Mouse (Mus musculus) mesoderm, embryonic 11.5 days (tissue): ENCODE data around the gene Phc2.
"Not testable (repeated sequence)": the region's sequence is repeated elsewhere in the genome, so short reads cannot be mapped to it uniquely, and the experiment has no call there.

Source experiments
- DNase-seq: peaks from one replicate; pipeline ENCODE4 v3.0.0-alpha.2; 2012; ENCODE audit warnings: low read depth, low spot score

Phc2 gene

DNA sequence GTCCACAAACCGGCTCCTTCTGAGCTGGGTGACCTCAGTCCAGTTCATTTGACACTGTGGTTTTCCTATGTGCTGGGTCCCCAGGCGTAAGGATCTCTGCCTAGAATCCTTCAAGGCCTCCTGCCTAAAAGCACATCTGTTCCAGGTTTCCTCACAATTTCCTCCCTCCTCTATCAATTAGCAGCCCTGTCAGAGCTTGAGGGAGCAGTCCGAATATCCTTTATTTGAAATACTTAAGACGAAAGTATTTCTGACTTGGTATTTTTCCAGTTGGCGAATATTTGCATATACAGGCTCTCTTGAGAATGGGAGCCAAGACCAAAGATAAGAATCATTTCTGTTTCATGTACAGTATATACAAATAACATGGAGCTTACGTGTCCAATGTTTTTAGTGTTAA, 8.6 kb upstream of the Phc2 start:
- DNase-seq: no peak

DNA sequence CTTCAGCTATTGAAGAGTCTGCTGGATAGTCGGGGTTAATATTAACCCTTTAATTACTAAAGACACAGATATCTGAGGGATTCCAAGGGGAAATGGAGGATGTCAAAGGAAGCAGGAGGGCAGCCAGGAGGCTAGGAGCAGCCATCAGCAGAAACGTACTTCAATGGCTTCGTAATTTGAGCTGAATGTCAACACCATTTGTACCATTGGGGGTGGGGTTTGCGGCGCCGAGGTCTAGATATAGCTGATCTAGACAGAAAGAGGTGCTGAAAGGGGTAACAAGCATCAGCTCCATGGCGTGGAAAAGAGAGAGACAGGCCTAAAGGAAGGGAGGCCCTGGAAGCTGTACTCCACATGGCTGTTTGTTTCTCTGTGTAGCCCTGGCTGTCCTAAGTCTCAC, 7.7 kb upstream of the Phc2 start:
- no peak for DNase-seq

DNA sequence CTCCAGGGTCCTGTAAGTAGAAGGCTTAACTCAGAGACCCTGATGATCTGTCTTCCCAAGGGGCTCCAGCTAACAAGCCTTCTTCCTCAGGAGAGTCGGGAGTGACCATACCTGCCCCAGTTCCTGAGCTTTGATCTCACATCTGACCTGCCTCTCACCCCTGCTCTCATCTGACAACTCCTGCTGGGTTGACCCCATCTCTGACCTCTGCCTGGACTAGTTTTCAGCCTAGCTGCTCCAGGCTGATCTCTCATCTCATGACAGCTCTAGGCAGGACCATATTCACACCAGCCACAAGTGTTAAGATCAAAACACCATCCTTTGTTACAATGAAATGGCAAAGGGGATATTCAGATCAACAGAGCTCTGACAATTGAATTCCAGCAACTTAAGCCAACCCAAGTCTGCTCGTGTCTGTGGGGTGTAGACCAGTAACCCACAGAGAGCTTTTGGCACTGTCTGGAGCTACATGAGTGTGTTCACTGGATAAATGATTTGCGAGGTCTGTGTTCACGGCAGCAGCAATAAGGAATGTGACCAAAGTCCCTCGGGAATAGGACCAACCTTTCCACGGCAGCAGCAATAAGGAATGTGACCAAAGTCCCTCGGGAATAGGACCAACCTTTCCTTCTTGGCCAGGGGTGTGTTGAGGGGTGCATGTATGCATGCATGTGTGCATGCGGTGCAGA, 5.8 kb upstream of the Phc2 start:
- DNase-seq: no peak

DNA sequence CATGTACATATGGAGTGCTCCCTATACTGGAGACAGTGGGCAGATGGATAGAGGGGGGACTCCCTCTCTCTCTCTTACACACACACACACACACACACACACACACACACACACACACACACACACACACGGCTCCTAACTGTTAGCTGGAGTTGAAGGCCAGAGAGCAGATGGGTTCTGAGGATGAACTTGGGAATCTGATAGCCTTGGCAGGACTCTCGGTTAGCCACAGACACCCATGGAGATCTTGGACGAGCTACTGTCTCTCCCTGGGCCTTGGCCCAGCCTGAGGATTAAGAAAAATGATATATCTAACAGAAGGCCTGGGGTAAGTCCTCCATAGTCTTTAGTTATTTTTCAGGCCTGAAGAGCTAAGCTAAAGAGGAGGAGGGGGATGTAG, 3.0 kb upstream of the Phc2 start:
- no peak for DNase-seq

DNA sequence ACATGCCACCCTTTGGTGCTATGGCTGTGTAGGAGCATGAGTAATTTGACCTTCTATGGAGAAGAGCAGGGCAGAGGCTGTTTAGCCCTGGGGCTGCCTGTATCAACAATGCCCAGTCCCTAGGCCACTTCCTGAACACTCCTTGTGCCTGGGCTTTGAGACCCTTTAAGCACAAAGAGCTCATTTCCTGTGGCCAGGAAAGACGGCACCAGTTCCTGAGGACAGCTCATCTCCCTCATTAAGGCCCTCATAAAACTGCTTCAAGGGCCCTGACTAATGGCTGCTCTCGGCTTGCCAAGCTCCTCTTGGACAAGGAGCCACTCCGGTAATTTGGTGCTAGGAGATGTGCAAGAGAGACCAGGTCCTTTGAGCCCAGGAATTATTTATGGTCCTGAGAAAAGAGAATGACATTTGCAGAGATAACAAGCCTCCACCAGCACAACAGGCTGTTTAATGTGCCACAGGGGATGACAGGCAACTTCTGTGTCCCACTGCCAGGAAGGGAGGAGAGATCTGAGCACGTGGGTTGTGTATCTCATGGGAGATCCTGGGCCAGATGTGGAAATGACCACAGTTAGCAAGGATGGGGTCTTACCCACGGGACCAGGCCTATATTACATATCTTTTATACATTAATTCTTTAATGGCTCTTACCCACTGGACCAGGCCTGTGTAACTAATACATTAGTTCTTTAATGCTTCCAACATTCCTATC, 1.8 kb upstream of the Phc2 start:
- peak; percentile 60 for DNase-seq

DNA sequence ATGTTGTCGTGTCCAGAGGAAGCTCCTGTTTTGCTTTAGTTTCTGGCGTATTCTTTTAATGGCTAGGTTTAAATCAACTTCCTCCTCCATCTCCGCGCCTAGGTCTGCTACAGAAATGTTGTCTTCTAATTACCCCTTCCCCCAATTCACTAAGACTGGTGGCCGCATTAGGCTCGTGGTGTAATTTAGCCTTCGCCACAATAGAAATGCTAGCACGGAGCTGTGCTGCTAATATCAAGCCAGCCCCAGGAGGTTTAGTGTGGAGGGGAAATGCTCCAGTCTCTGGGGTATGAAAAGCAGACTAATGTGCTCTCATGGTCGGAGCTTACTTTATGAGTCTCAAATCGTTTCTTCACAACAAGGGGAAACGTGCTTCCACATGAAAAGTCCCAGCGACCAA, 944 bp downstream of the Phc2 start:
- no peak for DNase-seq

DNA sequence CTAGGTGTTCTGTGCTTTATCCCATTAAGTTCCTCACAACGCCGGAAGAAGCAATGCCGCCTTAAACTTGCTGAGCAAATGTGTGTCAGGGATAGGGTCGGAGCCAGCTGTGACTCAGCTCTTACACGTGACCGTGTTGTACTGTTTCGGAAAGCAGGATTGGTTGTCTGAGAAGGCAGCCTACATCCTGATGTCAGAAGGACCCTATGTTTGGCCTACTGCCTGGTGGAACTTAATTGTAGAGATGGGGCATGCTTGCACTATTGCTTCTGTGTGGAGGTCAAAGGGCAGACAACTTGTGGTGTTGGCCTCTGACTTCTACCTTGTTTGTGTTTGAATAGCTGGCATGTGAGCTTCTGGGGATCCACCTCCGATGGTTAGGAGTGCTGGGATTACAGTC, 5.7 kb downstream of the Phc2 start:
- DNase-seq: no peak

DNA sequence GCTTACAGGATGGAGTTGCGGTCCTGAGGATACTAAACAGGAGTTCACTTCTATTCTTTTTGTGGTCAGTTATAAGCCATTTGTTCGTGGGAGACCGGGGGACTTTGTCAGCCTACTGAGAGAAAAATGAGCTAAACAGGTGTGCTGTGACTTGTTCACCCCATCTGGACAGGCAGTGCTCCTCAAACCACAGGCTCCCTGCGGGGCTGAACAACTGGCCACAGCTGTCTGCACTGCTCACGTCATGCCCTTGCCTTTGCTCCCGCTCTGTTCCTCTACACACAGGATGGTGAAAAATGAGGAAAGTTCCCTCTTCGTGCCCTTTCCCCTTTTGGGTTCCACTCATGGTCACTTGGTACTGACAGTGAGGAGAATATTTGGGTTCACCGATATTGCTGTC, 6.6 kb downstream of the Phc2 start:
- no peak for DNase-seq

DNA sequence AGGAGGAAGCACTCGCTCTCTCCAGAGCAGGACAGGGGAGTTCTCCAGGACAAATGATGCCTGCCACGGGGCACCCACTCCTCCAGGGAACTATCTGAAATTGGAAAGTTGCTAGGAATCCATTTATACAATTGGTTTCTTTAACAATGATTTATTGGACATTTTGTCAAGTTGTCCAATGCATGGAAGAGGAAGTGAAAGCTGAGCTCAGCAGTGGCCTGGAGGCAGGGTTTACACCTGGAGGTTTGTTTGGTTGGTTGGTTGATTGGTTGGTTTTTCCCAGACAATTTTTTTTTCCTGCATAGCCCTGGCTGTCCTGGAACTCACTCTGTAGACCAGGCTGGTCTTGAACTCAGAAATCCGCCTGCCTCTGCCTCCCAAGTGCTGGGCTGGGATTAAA, 9.5 kb downstream of the Phc2 start:
- DNase-seq: no peak

DNA sequence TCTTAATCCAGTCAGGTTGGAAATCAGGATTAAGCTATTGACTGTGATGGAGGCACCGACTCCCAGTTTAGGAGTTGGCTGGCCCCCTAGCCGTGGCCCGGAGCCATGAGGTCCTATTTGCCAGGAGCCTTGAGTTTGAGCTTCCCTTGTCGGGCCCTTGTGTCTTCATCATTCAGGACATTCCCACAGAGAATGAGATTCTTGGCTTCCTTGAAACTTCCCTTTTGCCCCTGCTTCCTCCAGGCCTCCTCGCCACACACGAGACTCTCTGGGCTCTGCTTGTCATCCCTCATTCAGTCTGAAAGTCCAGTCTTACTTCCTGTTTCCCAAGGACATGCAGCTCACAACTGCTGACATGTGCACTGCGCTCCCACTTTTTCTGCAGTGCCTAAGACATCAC, 11.9 kb downstream of the Phc2 start:
- not testable (repeated sequence) for DNase-seq

DNA sequence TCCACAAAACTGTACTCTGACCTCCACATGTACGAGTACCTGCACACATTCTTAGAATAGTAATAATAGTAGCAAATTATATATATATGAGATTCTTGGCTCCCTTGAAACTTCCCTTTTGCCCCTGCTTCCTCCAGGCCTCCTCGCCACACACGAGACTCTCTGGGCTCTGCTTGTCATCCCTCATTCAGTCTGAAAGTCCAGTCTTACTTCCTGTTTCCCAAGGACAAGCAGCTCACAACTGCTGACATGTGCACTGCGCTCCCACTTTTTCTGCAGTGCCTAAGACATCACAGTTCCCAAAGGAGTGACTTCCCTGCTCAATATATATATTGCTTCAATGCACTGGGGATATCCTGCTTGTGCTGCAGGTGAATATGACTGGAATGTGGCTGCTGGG, 12.7 kb downstream of the Phc2 start:
- not testable (repeated sequence) for DNase-seq

DNA sequence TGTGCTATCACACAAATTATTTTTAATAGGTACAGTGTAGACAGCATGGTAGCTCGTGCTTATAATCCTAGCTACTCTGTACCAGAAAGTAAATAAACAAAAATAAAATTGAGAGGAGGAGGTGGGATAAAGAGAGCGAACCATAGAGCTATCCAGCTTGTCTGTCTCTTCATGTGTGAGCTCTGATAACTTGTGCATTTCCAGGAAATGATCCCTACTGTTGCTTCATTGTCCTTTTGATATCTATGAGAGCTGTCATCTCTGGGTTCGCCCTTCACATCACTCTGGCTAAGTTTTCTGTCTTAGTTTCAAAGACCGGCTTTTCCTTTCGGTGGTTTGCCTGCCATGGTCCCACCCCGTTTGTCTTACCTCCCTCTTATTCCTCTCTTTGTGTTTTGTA, 14.7 kb downstream of the Phc2 start:
- DNase-seq: no peak

DNA sequence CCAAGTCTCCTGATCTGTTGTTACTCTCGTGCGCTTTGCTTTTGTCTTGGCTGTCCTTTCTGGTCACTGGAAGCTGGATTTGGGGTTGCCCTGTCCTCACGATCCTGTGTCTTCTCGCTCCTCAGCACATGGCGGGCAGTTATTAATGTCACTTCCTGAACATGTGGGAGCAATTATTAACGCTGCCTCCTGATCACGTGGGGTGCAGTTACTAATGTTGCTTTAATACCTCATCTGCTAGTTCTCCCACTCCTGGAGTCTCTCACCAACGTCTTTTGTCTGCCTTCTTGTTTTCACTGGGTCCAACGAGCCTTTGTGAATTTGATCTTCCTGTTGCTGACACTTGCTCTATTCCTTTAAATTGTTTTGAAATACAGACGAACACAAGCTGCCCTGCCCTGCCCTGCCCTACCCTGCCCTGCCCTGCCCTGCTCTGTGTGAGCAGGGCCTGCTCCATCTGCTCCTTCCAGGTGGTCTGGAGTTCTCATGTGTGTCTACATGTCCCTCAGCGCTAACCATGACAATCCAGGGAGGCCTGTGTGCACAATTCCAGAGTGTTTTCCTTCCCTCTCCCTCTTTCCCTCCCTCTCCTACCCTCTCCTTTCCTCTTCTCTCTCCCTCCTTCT, 16.2 kb downstream of the Phc2 start:
- peak; percentile 71 for DNase-seq

DNA sequence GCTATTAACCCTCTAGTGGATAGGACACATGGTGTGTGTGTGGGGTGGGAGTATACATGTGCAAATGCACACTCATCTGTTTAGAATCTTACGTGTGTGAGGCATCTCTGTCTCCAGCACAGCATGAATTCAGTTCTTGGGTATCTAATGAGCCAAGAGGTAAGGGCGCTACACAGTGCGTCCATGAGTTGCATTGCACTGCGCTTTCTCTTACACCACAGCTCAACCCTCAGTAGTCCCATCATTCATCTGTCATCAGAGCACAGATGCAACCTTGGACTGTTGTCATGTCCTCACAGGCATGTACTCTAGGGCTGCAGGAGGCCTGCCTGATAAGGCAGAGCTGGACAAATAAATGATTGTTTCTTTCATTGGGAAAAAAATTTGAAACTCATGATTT, 18.0 kb downstream of the Phc2 start:
- no peak for DNase-seq

DNA sequence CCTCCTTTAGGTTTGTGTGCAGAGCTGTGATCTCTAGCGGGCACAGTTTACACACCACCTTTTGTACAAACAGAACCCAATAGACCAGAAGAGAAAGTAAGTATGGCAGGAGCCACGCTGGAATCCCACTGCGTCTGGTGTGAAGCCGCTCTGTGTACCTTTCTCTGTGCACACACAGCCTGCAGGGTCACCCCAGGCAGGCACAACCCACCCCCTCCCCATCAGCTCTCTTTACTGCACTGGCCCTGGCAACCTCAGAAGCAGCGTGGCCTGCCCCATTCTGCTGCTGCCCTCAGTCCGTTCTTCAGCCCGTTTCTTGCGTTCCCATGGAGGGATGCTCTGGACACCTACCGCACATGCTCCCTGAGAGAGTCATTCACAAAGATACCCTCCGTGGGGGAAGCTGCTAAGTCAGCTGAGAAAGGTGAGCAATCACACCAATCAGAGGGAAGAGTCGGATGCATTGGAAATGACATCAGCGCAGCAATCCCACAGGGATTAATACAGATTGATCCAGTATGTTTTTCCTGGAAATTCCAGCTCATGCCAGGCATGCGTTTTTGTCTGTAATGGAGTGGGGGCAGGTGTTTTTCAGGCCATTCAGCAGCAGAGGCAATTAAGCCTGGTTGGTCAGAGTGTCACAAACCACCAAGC, 24.2 kb downstream of the Phc2 start:
- DNase-seq: peak; percentile 81

DNA sequence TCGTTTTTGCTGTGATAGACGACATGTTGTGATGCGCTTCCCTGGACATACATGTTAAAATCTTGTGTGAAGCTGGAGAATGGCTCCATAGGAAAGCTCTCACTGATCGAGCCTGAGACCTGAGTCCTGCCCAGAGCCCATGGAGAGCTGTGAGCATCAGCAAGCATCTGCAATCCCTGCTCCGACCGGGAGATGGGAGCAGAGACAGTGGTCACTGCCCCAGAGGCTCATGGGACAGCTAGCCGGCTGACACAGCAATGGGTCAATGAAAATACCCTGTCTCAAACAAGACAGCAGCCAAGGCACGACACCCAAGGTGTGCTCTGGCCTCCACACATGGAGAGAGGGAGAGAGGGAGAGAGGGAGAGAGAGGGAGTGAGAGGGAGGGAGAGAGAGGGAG, 26.6 kb downstream of the Phc2 start:
- peak; percentile 36 for DNase-seq

DNA sequence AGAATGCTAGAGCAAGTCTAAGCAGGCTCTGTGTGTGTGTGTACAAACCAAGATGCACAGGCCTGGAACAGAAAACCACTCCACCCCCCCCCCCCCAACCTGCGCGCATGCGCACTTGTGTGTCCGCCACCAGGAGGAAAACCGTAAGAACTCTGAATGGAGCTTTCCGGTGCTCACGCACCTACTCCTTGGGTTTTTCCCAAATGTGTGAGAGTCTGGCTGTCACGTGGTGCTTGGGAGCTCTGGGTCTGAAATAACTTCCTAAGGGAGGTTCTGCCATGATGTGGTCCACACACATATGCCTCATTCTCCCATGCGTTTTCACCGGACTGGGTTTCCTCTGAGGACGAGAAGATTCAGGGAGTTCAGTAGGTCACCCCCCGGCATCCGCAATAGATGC, 27.8 kb downstream of the Phc2 start:
- DNase-seq: no peak

DNA sequence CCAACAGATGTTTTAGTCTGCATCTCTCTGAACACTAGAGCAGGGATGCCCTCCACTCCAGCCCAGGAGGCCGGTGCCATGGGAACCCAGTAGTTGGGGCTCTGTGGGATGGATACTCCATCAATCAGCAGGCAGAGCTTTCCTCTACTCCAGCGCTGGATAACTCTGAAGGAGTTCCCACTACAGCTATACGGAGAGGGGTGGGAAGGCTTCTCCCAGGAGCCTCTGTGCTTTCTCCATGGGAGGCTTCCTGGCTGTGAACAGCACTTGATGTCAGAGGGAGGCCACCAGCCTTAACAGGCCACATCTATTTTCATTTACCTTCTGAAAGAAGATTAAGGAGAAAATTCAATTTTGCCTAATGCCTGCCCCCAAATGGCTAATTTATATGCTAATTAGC, 29.2 kb downstream of the Phc2 start:
- peak; percentile 26 for DNase-seq

DNA sequence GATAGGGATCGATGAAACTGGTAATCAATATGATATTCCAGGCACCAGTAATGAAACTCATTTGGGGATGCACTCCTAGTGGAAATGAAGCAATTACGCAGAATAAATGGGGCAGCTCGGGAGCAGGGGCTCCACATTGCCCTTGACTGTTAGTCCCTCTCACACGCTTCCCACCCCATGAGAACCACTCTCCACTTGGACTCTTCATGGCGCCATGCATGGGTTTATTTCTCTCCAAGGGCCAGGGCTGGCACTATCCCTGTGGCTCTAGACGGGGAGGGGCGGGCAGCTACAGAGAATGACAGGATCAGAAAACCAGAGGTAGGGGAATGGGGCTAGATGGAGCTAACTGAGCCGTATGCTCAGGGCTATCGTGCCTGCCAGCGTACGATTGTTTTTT, 29.6 kb downstream of the Phc2 start:
- DNase-seq: no peak

DNA sequence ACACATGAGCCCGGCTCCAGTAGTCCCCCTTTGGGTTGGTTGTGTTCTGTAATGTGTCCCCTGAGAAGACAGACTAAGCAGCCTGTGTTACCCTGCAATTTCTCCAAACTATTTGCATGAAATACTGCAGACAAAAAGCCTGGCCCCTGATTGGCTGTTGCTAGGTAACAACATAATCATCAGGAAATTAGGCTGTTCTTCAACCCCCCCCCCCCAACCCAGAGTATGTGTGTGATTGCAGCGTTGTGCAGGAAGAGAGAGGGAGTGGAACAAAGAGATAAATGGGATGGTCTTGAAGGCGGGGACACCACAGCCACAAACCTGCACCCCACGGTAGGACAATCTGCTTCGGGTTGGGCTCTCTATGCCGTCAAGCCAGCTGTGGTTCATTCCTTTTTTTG, 34.0 kb downstream of the Phc2 start:
- DNase-seq: peak; percentile 65

DNA sequence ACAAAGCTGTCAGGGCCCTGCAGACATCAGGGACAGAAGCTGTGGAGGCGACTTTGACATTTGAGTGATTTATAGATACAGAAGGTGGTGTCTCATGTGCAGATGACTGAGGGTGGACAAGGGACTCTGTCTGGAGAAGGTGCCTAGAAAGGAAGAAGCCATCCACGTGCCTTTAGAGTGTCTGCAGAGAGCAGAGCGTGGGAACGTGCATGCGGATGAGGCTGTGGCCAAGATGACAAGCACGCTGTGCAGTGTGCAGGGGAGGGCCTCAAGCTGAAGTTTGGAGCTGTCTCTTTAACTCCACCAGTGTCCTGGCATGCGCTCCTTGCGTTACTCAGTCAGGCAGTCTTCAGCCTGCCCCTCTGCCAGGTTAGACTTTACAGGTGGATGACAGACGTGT, 34.5 kb downstream of the Phc2 start:
- no peak for DNase-seq

DNA sequence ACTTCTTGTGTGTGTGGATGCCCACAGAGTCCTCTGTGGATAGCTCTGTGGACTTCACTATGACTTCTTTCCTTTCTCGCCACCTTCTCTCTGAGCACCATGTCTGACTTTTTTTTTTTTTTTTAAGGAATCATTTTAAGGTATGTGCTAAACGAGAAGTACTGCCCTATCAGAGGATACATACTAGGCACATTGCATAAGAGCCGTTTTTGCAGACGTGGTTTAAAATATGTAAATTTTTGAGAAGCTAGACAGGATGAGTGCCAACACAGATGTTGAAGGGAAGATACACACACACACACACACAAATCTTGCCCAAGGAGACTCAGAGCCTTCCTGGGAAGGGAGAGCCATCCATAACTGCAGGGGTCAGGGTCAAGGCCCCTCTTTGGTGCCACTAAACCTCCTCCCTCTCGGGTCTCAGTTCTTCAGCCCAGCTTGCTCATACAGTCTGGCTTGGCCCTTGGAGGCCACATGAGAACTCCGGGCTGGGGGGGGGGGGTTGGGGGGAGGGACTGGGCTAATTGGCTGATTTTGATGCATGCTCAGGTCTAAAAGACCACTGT, 35.3 kb downstream of the Phc2 start:
- no peak for DNase-seq
